Mouse (Mus musculus): ENCODE measurements around the gene Hpn.

- TF ChIP-seq POLR2A (IDR thresholded peaks at IDR 0.05; ENCODE audit: borderline replicate concordance, insufficient read depth, low read length) (no peak), CTCF (IDR thresholded peaks at IDR 0.05; ENCODE audit: borderline replicate concordance, insufficient read depth, low read depth, low read length) (no peak)
These were observed 4.2 kb downstream of the Hpn start for GRCm38 (mm10) chr7:31110861-31111385.
